Mouse (Mus musculus) induced T-regulatory cell, adult 2 months (primary cell): Measurements from ENCODE around the gene Gm17409.

Experiments used
- DNase-seq: peaks from one replicate; pipeline ENCODE4 v3.0.0-alpha.2; 2012; ENCODE audit warnings: low read depth

Gm17409 gene

DNA sequence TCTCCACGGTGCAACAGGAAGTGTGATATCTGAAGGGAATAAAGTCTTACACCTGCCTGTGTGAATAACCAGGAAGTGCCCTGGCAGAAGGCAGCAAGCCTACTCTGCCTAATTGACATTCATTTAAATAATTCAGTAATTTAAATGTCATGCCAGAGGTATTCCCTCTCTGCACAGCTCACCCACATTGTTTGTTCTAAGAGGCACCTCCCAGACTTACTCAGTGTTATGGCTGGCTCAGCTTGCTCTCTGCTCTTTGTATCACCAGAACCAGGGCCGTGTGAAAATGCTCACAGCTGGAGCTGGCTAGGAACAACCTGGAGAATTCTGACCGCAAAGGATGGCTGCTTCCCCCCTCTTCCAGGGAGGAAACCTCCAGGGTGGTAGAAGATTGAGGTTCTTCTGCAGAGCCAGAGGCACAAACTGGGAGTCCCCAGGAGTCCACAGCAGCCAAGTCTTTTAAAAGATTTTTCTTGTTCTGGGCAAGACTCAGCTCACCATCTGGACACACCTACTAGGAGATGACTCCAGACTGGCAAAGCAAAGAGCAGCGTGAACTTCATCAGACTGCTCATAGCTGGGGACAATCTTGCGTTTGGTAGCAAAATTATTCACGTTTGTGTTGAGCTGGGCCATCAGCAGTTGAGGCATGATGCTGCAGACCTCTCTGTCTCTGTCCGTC lies 14.5 kb downstream of the Gm17409 start:
- no peak for DNase-seq

DNA sequence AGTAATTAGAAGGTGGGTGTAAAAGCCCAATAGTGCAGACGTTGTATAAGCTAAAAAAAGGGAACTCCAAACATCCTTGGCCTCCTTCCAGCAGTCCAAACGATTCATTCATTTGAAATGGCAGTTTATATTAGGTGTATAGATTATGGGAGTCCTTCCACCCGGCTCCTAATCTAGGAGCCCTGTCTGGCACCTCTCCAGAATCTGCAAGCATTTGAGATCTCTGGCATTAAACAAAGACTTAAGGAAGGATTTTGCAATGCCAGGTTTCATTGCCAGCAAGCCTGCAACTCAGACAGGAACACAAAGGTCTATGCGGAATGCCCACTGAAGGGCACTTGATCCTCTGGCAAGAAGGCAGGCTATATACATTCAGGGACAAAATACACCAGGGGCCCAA lies 15.2 kb downstream of the Gm17409 start:
- DNase-seq = no peak

DNA sequence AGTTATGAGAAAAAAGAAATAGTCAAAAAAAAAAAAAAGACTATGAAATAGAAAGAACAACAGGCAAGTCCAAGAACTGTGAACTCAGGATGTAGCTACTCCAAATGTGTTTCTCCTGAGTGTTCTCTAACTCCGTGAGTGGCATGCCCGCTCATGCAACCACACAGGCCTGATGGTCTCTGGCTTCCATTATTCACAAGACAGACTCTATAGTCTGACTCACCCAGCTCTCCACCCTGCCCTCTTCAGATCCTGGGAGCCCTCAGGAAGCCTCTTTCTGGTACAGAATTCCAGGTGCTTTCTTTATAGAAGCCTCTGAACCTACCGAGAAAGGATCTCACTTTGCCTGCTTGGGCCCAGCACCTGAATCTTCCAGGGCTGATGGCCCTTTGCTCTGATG lies 15.8 kb downstream of the Gm17409 start:
- no peak for DNase-seq

DNA sequence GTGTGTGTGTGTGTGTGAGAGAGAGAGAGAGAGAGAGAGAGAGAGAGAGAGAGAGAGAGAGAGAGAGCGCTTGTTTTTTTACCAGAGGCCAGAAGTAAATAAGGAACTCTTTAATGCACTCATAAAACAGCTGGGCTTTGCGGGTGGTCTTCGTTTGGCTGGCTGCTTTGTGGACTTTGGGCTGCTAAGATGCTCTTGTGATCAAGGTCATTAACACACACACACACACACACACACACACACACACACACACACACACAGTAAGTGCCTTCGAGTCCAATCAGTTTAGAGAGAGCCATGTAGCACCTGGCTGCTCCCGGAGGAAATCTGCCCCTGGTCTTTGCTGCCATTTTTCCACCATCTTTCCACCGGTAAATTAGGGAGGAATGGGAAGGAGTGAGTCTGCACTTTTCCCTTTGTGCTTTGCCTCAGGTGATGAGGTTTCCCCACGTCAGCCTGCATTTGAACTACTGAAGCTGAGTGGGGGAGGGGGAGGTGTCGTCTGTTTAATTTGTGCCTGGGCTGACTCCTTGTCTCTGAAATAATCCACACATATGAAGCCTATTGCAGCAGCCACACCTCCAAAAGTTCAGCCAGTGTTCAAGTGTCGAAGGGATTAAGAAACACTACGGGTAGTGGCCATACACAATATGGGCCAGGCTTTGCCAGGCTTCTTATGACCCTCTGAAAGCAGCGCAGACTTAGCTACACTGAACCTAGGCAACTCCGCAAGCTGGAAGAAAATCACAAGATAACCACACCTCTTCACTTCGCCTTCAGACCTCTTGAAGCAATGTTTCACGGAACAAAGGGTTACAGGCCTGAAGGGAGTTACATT lies 16.7 kb downstream of the Gm17409 start:
- no peak for DNase-seq

DNA sequence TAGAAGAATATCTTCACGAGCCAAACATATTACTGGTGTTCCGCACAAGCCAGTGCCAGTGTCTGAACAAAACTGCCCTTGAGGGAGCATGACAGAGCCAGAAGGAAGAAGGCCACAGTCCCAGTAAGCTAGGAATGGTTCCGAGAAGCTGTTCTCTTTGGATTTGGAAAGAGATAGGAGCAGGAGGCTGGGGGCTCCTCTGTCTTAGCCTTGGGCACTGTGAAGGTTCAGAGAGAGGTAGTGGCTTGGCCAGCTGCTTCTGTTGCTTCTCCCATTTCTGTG lies 17.3 kb downstream of the Gm17409 start:
- DNase-seq = no peak

DNA sequence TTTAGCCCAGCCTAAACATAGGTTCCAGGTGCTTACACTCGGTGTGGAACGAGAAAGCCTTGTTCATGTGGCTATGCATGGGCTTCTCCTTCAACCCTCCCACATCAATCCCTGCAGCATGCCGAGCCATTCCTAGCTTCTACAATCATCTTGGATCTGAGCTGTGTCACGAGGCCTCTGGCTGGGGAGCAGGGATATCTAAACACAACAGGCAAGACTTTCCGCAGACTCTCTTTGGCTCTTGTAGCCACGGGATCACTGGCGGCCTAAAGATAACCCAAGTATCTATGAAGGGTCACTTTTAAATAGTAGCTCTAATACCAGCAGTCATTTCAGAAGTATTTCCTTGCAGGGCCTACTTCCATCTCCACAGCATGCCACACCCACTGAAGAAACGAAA lies 18.5 kb downstream of the Gm17409 start:
- no peak for DNase-seq

DNA sequence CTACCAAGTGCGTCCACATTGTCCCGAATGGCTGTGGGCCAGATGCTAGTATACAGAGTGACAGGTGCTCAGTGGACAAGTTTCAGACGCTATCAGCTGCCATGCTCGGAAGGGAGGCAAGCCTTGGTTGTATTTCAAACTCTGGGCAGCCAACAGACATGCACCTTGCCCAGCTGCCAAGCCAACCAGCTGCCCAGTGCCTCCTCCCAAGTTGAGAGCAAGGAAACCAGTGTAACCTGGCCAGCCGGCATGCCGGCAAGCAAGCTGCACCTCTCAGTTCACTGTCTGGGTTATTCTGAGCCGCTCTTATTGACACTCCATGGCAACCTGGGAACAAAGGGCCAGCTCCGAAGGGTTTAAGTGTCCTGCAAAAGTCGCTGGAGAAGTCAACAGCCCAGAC lies 19.4 kb downstream of the Gm17409 start:
- no peak for DNase-seq

DNA sequence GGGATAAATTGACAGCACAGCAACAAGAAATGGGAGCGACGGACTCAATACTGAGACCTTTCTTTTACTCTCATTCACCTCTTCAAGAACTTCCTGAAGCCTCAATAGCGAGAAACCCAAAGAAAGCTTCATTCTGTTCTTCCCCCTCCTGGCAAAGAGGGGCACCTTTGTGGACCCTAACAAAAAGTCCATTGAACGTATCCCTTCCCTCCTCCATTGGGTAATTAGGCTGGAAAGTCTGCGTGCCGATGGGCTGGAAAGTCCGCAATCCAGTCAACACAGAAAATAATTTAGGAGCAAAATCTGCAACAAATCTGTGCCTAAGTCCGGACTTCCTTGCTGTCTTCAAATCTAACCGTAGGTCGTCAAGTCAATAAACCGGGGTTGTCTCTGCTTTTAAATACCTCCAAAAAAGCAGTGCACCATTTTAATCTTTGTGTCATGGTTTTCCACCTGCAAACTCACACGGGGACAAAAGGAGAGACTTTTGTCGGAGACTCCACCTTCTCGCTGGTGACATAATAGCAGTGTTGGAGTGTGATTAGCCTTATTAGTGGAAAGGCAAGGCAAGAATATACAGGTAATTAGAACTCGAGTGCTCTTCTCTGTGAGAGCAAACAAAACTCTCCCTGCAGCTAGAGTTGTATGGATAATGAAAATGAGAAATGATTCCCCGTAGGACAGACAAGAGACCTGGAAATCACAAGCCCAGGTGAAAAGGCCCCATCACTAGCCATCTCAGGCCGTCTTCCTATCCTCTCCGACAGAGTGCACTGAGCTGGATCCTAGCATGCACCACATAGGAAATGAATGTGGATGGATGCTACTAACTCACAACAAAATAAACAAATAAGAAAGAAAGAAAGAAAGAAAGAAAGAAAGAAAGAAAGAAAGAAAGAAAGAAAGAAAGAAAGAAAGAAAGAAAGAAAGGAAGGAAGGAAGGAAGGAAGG lies 24.0 kb downstream of the Gm17409 start:
- DNase-seq = no peak

DNA sequence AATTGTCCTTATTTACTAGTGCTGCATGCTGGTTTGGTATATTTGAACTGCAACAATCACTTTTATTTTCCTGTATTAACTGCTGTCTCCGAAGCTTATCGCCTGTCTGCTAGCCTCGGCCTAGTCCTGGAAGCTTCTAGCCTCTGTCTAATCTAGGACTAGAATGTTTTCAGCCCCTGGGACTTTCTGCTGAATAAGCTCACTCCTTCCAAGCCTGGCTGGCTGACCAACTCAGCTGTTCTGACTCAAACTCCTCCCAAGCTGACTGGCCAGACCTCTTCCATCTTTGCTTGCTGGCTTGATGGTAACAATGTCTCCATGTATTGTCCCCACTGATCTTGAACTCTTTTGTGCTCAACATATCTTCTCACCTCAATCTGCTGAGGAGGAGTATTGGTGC lies 25.4 kb downstream of the Gm17409 start:
- no peak for DNase-seq

DNA sequence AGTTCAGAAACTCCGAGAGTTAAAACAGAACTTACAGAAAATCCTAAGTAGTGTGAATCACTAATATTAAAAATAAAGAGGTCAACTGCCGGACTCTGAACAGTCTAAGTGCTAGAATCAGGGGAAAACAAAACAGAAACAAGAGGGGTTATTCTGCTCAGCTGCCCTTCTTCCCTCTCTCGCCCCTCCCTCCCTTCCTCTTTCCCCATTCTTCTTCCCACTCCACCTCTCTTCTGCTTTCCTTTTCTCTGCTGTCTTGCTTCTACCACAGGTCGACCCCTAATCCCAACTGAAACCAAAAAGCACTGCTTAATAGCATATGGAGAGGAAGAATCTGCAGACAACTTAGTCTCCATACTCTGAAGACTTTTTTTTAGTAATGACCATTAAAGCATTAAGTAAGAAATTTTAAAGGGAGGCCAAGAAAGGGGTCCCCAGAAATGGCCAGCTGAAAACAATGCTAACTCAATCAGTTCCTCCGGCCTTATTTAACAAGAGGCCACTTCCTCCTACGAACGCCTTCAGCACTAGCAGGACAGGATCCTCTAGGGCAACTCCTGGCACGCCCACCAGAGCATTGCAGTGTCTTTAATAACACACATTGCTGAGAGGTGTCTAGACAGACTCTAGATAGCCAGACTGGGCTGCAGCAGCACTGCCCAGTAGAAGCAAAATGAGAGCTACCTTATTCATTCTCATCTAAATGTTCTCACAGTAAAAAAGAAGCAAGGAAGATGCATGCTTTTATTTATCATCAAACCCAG lies 26.9 kb downstream of the Gm17409 start:
- DNase-seq = no peak

DNA sequence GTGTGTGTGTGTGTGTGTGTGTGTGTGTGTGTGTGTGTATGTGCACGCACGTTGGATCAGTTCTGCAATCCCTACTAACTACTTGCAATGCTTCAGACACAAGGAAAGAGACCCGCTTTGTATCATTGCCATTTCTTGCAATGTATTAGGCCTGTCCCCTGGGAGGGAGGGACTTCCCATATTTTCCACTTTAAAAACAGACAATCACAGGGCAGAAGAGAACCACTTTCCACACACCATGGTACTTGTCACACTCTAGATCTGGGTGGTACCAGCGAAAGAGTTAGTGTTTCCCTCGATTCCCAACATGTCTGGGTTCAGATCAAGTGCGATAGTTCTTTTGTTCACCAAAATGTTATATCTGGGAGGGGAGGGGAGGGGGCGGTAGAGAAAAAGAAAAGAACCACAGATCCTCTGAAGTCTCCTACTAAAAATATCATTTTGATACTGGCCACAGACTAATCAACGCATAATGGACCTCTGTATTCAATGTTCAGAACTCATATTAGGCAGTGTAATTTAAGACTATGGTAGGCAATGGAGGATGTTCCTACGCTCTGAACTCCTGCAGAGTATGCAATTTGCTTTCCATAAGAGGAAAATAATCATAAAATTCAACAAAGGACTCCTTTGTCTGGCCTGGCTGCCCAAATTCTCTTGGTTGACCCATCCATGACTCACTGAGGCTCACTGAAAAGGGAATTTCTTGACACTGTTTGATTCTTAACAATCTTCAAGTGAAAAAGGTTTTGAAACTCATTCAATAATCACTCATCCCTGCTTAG lies 35.6 kb downstream of the Gm17409 start:
- no peak for DNase-seq

DNA sequence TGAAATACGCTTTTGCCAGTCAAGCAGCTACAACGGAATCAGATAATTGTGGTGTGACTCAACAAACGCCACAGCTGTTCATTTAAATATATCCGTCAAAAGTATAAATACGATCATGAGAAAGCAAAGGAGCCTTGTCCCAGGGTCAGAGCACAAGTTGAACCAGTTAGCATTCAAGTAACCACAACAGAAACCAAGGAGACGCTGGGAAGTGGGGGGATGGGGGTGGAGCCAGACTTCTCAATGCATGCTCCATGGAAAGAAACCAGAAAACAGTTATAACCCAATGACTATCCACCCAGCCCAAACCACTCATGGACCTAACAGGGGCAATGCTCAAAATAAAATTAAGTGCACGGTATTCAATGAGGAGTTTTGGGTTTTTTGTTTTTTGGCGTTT lies 40.3 kb downstream of the Gm17409 start:
- no peak for DNase-seq

DNA sequence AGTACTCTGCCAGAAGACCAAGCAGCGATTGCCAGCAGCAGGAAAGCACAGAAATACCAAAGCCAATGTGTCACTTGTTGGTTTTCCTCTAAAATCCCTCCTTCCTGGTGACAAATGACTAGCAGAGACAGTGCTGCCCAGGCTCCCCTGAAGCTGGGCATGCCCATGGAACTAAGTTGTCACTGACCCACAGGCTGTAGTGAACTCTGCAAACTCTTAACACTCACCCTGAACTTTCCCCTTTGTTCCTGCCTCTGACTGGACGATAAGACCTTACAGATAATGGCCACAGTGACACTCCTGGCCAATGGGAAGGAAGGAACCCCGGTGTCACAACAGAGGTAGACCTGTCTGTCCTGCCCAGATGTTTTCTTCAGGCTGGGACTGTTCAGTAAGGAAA lies 43.3 kb downstream of the Gm17409 start:
- DNase-seq = no peak

DNA sequence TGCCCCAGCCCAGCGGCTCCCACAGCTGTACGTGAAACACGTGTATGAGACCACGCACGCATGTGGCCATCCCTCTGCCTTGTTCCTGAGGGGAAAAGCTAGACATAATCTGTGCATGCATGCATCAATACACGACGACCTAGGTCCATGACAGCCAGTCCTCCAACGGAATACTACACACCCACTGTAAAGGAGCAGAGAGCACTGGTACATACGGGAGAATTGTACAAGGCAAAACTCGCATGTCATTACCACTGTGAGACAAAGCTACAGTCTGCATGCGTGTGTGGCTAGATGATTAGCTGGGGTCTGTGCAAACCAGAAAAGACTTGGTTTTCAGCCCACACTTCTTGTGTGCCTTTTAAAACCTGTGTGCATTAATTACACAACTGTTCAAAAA lies 44.6 kb downstream of the Gm17409 start:
- no peak for DNase-seq

DNA sequence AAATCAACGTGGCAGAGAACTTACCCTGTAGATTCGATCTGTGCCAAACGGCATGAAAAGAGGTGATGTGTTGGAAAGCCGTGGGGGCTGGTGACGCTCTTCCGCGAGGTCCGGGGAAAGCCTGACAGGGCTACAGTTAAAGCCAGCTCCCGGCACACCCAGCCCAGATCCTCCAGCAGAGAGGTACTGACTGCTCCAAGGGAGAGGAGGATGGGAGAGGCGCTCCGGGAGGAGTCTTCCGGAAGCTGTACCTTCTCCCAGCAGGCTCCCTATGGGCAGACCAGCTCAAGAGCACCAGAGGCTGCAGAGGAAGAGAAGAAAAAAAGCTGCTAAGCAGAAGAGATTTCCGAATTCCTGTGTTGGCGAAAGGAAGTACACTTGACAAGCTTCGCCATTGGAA lies 46.1 kb downstream of the Gm17409 start:
- DNase-seq = no peak

DNA sequence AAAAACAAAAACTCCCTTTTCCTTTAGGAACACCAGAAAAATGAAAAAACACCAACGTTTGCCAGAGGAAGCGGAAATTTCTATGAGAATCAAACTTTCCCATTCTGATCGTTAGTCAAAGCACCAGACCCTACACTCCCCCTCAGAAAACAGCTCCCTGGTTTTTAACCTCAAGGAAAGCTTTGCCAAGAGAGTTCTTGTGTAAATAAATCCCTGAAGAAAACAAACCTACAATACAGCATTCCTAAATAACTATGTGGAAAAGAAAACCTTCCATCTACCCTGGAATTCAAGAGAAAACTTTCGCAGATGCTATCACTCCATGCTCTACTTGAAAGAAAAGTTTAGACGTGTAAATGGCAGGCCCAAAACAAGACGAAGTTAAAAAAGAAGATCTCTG lies 47.0 kb downstream of the Gm17409 start:
- DNase-seq = no peak

DNA sequence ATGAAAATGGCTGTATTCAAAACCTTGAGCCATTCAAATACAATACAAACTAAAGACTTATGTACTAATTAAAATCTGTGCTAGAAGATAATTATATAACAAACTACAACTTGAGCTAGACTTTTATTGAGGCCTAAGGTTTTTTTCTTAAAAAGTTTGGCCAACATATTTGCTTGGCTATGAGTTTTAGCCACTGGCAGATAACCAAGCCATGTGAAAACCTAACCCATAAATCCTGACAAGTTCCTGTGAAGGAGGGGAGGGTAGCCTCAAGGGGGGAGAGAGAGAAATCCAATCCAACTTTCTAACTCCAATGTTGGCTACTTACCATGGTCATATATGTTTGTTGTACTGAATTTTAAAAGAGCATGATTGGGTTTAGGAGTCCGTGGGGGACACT lies 48.6 kb downstream of the Gm17409 start:
- DNase-seq = no peak
